Mouse (Mus musculus) gastrocnemius, postnatal 25 days (tissue): Measurements from ENCODE around the gene Snta1. TPM values are rescaled to one million over a fixed set of nuclear protein-coding genes. Genes with fewer than 3 reads are reported as not detected.

ENCODE experiments used
- DNase-seq: peaks from one replicate; pipeline ENCODE4 v3.0.0; 2022
- total RNA-seq, 2 experiments: library from RNA; stranded (reverse); gene quantifications; 1 replicate in 1 of 2; 2 replicates in 1 of 2; pipeline ENCODE4 v1.2.3; 2021

Gene Snta1
- total RNA-seq, 2 experiments from 2014 or later: 190 to 200 TPM

GRCm38 (mm10) chr2:154422181-154422580 lies 14.3 kb upstream of the Snta1 start:
- DNase-seq: no peak

GRCm38 (mm10) chr2:154420942-154421731 lies 13.2 kb upstream of the Snta1 start:
- no peak for DNase-seq

- no peak for DNase-seq
These were observed 12.0 kb upstream of the Snta1 start for GRCm38 (mm10) chr2:154419631-154420515.

GRCm38 (mm10) chr2:154418001-154418400 lies 10.1 kb upstream of the Snta1 start:
- no peak for DNase-seq

GRCm38 (mm10) chr2:154417107-154417506 lies 9.2 kb upstream of the Snta1 start:
- DNase-seq: no peak

GRCm38 (mm10) chr2:154412018-154412666 lies 4.2 kb upstream of the Snta1 start:
- no peak for DNase-seq

GRCm38 (mm10) chr2:154410355-154410754 lies 2.5 kb upstream of the Snta1 start:
- DNase-seq: peak; percentile 32

- peak; percentile 28 for DNase-seq
These were observed 746 bp downstream of the Snta1 start for GRCm38 (mm10) chr2:154407063-154407642.

- peak; percentile 74 for DNase-seq
These were observed 2.4 kb downstream of the Snta1 start for GRCm38 (mm10) chr2:154405447-154405994.

- DNase-seq: peak; percentile 67
These were observed 5.1 kb downstream of the Snta1 start for GRCm38 (mm10) chr2:154402811-154403210.

GRCm38 (mm10) chr2:154401976-154402375 lies 5.9 kb downstream of the Snta1 start:
- no peak for DNase-seq

- DNase-seq: no peak
These were observed 8.6 kb downstream of the Snta1 start for GRCm38 (mm10) chr2:154399325-154399724.

- DNase-seq: no peak
These were observed 9.6 kb downstream of the Snta1 start for GRCm38 (mm10) chr2:154398267-154398666.

- DNase-seq: no peak
These were observed 11.4 kb downstream of the Snta1 start for GRCm38 (mm10) chr2:154396529-154396928.

- DNase-seq: no peak
These were observed 13.3 kb downstream of the Snta1 start for GRCm38 (mm10) chr2:154394602-154395001.

- DNase-seq: peak; percentile 95
These were observed 17.5 kb downstream of the Snta1 start for GRCm38 (mm10) chr2:154390180-154390964.

GRCm38 (mm10) chr2:154379103-154379502 lies 28.8 kb downstream of the Snta1 start:
- DNase-seq: no peak

GRCm38 (mm10) chr2:154374807-154375601 lies 32.9 kb downstream of the Snta1 start:
- peak; percentile 87 for DNase-seq

GRCm38 (mm10) chr2:154373961-154374632 lies 33.8 kb downstream of the Snta1 start:
- DNase-seq: peak; percentile 54
